Mouse (Mus musculus): ENCODE data around the gene Prex1.
A peak's percentile ranks its signal among the peaks of the same experiment; 100 is the strongest.

Prex1 gene

GRCm38 (mm10) chr2:166606053-166606452 lies 107.6 kb downstream of the Prex1 start:
- DNase-seq (ENCODE audit: low read depth, low spot score): no peak

GRCm38 (mm10) chr2:166605164-166605831 lies 108.3 kb downstream of the Prex1 start:
- DNase-seq (ENCODE audit: low read depth, low spot score): no peak

GRCm38 (mm10) chr2:166602948-166603347 lies 110.7 kb downstream of the Prex1 start:
- no peak for DNase-seq (ENCODE audit: low read depth, low spot score)

GRCm38 (mm10) chr2:166601420-166601819 lies 112.2 kb downstream of the Prex1 start:
- no peak for DNase-seq (ENCODE audit: low read depth, low spot score)

GRCm38 (mm10) chr2:166598453-166599155 lies 115.0 kb downstream of the Prex1 start:
- DNase-seq (ENCODE audit: low read depth, low spot score): peak; percentile 31

GRCm38 (mm10) chr2:166597763-166598162 lies 115.9 kb downstream of the Prex1 start:
- no peak for DNase-seq (ENCODE audit: low read depth, low spot score)

- DNase-seq (ENCODE audit: low read depth, low spot score): peak; percentile 84
These were observed 121.4 kb downstream of the Prex1 start for GRCm38 (mm10) chr2:166592034-166592912.

GRCm38 (mm10) chr2:166584491-166584890 lies 129.1 kb downstream of the Prex1 start:
- no peak for DNase-seq (ENCODE audit: low read depth, low spot score)

- DNase-seq (ENCODE audit: low read depth, low spot score): peak; percentile 51
These were observed 130.3 kb downstream of the Prex1 start for GRCm38 (mm10) chr2:166583292-166583691.

GRCm38 (mm10) chr2:166581881-166582583 lies 131.6 kb downstream of the Prex1 start:
- no peak for DNase-seq (ENCODE audit: low read depth, low spot score)

GRCm38 (mm10) chr2:166579793-166580192 lies 133.8 kb downstream of the Prex1 start:
- no peak for DNase-seq (ENCODE audit: low read depth, low spot score)

- no peak for DNase-seq (ENCODE audit: low read depth, low spot score)
These were observed 134.3 kb downstream of the Prex1 start for GRCm38 (mm10) chr2:166579361-166579760.

GRCm38 (mm10) chr2:166575419-166575818 lies 138.2 kb downstream of the Prex1 start:
- no peak for DNase-seq (ENCODE audit: low read depth, low spot score)

- peak; percentile 80 for DNase-seq (ENCODE audit: low read depth, low spot score)
These were observed 138.7 kb downstream of the Prex1 start for GRCm38 (mm10) chr2:166574934-166575333.

- no peak for DNase-seq (ENCODE audit: low read depth, low spot score)
These were observed 140.0 kb downstream of the Prex1 start for GRCm38 (mm10) chr2:166573621-166574020.

- DNase-seq (ENCODE audit: low read depth, low spot score): no peak
These were observed 141.3 kb downstream of the Prex1 start for GRCm38 (mm10) chr2:166572297-166572696.

GRCm38 (mm10) chr2:166569182-166569581 lies 144.4 kb downstream of the Prex1 start:
- DNase-seq (ENCODE audit: low read depth, low spot score): no peak

- peak; percentile 49 for DNase-seq (ENCODE audit: low read depth, low spot score)
These were observed 148.1 kb downstream of the Prex1 start for GRCm38 (mm10) chr2:166565503-166565902.

- peak; percentile 84 for DNase-seq (ENCODE audit: low read depth, low spot score)
These were observed 149.2 kb downstream of the Prex1 start for GRCm38 (mm10) chr2:166564455-166564854.

GRCm38 (mm10) chr2:166563890-166564289 lies 149.7 kb downstream of the Prex1 start:
- DNase-seq (ENCODE audit: low read depth, low spot score): peak; percentile 89

GRCm38 (mm10) chr2:166563076-166563475 lies 150.6 kb downstream of the Prex1 start:
- no peak for DNase-seq (ENCODE audit: low read depth, low spot score)

GRCm38 (mm10) chr2:166561781-166562180 lies 151.9 kb downstream of the Prex1 start:
- no peak for DNase-seq (ENCODE audit: low read depth, low spot score)

Measured in CD4-positive, CD25-positive, alpha-beta regulatory T cell, adult 2 months (primary cell).